Mouse (Mus musculus): ENCODE results near the gene Plb1. TPM values are rescaled to one million over a fixed set of nuclear protein-coding genes. Genes with fewer than 3 reads are reported as not detected.

Gene Plb1
- total and polyA plus RNA-seq, 2 experiments from 2014 or later, result 0.38 to 0.50 TPM

DNA sequence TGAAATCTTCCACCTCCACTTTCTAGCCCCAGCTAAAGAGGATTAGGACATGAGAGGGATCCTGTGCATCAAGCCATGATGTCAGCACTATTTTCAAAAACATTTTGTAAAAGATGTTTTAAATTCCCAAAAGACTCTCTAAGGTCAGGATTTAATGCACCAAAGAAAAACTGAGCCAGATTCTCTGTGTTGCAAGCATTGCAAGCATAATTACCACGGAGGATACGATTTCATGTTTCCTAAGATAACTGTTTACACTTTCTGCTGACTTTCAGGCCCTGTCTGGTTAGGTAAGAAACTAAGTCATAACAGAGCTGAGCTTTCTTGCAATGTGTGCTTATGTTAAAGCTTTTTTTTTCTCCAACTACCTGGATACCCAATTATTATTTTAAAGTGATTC, 21.5 kb upstream of the Plb1 start:
- no peak overlapping the region for H3K9ac ChIP-seq
- no peak for DNase-seq
- H3K4me2 ChIP-seq (ENCODE audit: low read depth), result no peak overlapping the region
- no peaks in the 10 kb centered on the region for H3K27me3 ChIP-seq (ENCODE audit: insufficient read depth, low read length)
- no peak overlapping the region for H3K27ac ChIP-seq (ENCODE audit: low read depth, low read length)
- no peaks in the 10 kb centered on the region for H3K36me3 ChIP-seq (ENCODE audit: insufficient read depth)
- no peaks in the 10 kb centered on the region for H3K4me1 ChIP-seq (ENCODE audit: insufficient read depth)
- no peak overlapping the region for H3K4me3 ChIP-seq (ENCODE audit: low read depth, low read length)
- WGBS, result 50% methylated on average over 2 of the region's 2 CpGs
- no peaks in the 10 kb centered on the region for H3K9me3 ChIP-seq (ENCODE audit: low read length)
- ATAC-seq, result no peak
- TF ChIP-seq CTCF (IDR thresholded peaks at IDR 0.05; ENCODE audit: low read depth), result no peak

DNA sequence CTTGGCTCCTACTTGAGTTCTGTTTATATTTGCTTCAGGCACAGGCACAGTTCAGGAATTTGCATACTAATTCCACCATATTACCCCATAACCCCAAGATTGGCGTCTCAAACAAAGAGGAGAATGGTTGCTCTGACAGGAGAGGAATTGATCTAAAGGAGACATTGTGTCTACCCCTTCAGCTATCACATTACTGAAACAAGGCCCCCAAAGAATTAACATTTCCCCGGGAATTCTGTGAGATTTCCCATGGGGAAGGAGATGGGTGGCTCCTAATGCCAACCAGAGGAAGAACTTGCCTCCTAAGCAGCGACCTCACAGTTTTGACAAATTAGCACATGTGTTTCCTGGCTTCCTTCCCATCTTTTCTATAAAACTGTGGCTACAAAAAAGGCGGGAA, 18.8 kb upstream of the Plb1 start:
- H3K4me2 ChIP-seq (ENCODE audit: low read depth), result no peak overlapping the region
- H3K36me3 ChIP-seq (ENCODE audit: insufficient read depth), result no peaks in the 10 kb centered on the region
- ATAC-seq (no peak), DNase-seq (no peak)
- no peak overlapping the region for H3K9ac ChIP-seq
- no peaks in the 10 kb centered on the region for H3K27me3 ChIP-seq (ENCODE audit: insufficient read depth, low read length)
- WGBS, result 21% methylated on average over 4 of the region's 4 CpGs
- no peaks in the 10 kb centered on the region for H3K4me1 ChIP-seq (ENCODE audit: insufficient read depth)
- H3K27ac ChIP-seq (ENCODE audit: low read depth, low read length), result no peak overlapping the region
- no peak overlapping the region for H3K4me3 ChIP-seq (ENCODE audit: low read depth, low read length)
- H3K9me3 ChIP-seq (ENCODE audit: low read length), result no peaks in the 10 kb centered on the region
- TF ChIP-seq CTCF (IDR thresholded peaks at IDR 0.05; ENCODE audit: low read depth), result no peak

DNA sequence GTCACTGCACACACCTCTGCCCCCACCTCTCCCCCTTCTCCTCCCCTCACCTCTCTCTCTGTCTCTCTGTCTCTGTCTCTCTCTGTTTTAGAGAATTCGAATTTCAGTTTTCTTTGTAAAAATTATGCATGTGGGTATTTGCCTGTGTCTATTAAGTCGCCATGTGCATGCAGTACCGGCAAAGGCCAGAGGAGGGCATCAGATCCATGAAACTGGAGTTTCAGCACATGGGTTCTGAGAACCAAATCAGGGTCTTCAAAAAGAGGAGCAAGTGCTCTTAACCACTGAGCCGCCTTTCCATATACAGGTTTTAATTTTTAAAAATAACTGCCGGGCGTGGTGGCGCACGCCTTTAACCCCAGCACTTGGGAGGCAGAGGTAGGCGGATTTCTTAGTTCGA, 17.0 kb upstream of the Plb1 start:
- H3K27ac ChIP-seq (ENCODE audit: low read depth, low read length), result no peak overlapping the region
- peak; percentile 50; the same call in 1 of the 2 replicates for TF ChIP-seq CTCF (IDR thresholded peaks at IDR 0.05; ENCODE audit: low read depth)
- no peaks in the 10 kb centered on the region for H3K36me3 ChIP-seq (ENCODE audit: insufficient read depth)
- WGBS, result 82% methylated on average over 10 of the region's 10 CpGs
- peak; percentile 27 for DNase-seq
- H3K4me3 ChIP-seq (ENCODE audit: low read depth, low read length), result no peak overlapping the region
- no peaks in the 10 kb centered on the region for H3K27me3 ChIP-seq (ENCODE audit: insufficient read depth, low read length)
- no peak for ATAC-seq
- H3K9ac ChIP-seq, result no peak overlapping the region
- H3K4me1 ChIP-seq (ENCODE audit: insufficient read depth), result no peaks in the 10 kb centered on the region
- H3K9me3 ChIP-seq (ENCODE audit: low read length), result no peaks in the 10 kb centered on the region
- H3K4me2 ChIP-seq (ENCODE audit: low read depth), result no peak overlapping the region

DNA sequence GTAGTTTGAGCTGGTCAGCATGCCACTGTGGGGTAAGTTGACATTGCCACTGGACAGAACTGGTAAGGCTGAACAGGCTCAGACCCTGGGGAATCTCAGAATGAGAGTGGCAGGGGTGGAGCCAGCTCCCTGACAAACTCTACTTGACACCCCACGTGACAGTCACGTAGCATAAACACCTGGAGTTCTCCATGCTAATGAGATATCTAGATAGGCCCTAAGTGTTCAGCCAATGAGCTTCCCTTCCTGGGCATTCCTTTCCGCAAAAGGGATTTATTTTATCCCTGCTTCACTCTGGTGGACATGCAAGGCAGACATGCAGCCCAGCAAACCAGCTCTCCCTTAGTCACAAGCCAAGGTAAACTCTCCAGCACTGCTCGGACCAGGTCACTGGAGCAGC, 16.0 kb upstream of the Plb1 start:
- Histone ChIP-seq H3K27me3 (ENCODE audit: insufficient read depth, low read length) (no peaks in the 10 kb centered on the region), H3K4me2 (ENCODE audit: low read depth) (no peak overlapping the region), H3K9me3 (ENCODE audit: low read length) (no peaks in the 10 kb centered on the region), H3K36me3 (ENCODE audit: insufficient read depth) (no peaks in the 10 kb centered on the region), H3K4me3 (ENCODE audit: low read depth, low read length) (no peak overlapping the region), H3K9ac (no peak overlapping the region), H3K27ac (ENCODE audit: low read depth, low read length) (no peak overlapping the region), H3K4me1 (ENCODE audit: insufficient read depth) (no peaks in the 10 kb centered on the region)
- ATAC-seq (no peak), DNase-seq (no peak)
- TF ChIP-seq CTCF (IDR thresholded peaks at IDR 0.05; ENCODE audit: low read depth), result no peak
- WGBS, result 64% methylated on average over 4 of the region's 4 CpGs

DNA sequence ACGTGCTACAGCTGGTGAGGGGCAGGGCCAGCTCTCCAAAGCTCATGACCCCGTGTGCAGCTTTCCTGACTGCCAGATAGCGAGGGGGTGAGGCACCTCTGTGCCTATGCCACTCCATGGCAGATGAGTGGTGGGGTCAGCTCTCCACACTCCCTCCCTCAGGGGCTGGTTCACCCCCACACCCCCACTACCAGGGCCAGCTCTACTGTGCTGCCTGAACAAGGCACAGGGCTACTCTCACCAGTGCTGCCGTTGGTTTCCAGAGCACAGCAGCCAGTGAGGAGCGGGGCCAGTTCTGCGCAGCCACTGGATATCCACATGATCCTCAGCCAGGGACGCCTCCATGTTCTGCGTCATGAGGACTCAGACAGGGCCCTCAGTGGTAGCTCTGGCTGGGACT, 15.0 kb upstream of the Plb1 start:
- DNase-seq, result no peak
- H3K4me2 ChIP-seq (ENCODE audit: low read depth), result no peak overlapping the region

DNA sequence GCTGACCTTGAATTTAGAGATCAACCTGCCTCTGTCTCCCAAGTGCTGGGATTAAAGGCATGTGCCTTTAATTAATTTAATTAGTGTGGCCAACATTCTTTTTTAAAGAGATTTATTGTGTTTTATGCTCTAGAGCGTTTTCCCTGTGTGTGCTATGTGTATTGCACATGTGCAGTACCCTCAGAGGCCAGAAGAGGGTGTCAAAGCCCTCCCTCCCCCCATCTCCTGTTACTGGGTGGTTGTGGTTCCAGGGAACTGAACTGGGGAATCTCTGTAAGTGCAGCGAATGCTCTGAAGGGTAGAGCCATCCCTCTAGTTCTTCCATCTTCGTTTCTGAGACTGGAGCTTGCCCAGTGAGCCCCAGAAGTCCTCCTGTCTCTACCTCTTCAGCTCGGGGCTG, 2.1 kb upstream of the Plb1 start:
- no peaks in the 10 kb centered on the region for H3K9me3 ChIP-seq (ENCODE audit: low read length)
- H3K9ac ChIP-seq, result no peak overlapping the region
- DNase-seq, result peak; percentile 17
- no peak overlapping the region for H3K27ac ChIP-seq (ENCODE audit: low read depth, low read length)
- no peak overlapping the region for H3K4me3 ChIP-seq (ENCODE audit: low read depth, low read length)
- 33% methylated on average over 4 of the region's 4 CpGs for WGBS
- H3K4me1 ChIP-seq (ENCODE audit: insufficient read depth), result no peaks in the 10 kb centered on the region
- ATAC-seq, result no peak
- peak; percentile 66 for TF ChIP-seq CTCF (IDR thresholded peaks at IDR 0.05; ENCODE audit: low read depth)
- H3K4me2 ChIP-seq (ENCODE audit: low read depth), result no peak overlapping the region
- H3K27me3 ChIP-seq (ENCODE audit: insufficient read depth, low read length), result no peaks in the 10 kb centered on the region
- H3K36me3 ChIP-seq (ENCODE audit: insufficient read depth), result no peaks in the 10 kb centered on the region

More for the DNA sequence above, 15.0 kb upstream of the Plb1 start:
- Histone ChIP-seq H3K4me3 (ENCODE audit: low read depth, low read length) (no peak overlapping the region), H3K4me1 (ENCODE audit: insufficient read depth) (no peaks in the 10 kb centered on the region), H3K27me3 (ENCODE audit: insufficient read depth, low read length) (no peaks in the 10 kb centered on the region), H3K9me3 (ENCODE audit: low read length) (no peaks in the 10 kb centered on the region), H3K36me3 (ENCODE audit: insufficient read depth) (no peaks in the 10 kb centered on the region), H3K9ac (no peak overlapping the region), H3K27ac (ENCODE audit: low read depth, low read length) (no peak overlapping the region)
- WGBS, result 84% methylated on average over 8 of the region's 8 CpGs
- TF ChIP-seq CTCF (IDR thresholded peaks at IDR 0.05; ENCODE audit: low read depth), result no peak
- ATAC-seq, result no peak

DNA sequence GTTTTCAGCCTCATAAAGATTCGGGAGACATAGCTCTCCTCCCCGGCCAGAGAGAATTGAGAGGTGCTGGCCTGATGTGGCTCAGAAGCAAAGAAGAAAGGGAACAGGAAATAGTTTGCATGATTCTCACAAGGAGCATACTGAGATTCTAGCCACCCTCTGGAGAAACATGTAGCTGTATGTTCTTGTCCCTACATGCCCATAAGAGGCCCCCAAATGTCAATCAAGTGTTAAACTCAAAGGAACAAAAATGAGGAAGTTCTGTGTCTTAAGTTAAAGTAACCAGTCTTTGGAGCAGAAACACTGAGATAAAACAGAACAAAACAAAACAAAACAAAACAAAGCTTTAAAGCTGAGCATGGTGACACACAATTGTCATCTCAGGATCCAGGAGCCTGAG, 6.8 kb downstream of the Plb1 start:
- no peak overlapping the region for H3K4me2 ChIP-seq (ENCODE audit: low read depth)
- no peak overlapping the region for H3K27ac ChIP-seq (ENCODE audit: low read depth, low read length)
- no peaks in the 10 kb centered on the region for H3K36me3 ChIP-seq (ENCODE audit: insufficient read depth)
- no peaks in the 10 kb centered on the region for H3K27me3 ChIP-seq (ENCODE audit: insufficient read depth, low read length)
- TF ChIP-seq CTCF (IDR thresholded peaks at IDR 0.05; ENCODE audit: low read depth), result no peak
- DNase-seq (no peak), ATAC-seq (no peak)
- no peaks in the 10 kb centered on the region for H3K4me1 ChIP-seq (ENCODE audit: insufficient read depth)
- no peak overlapping the region for H3K4me3 ChIP-seq (ENCODE audit: low read depth, low read length)
- H3K9ac ChIP-seq, result no peak overlapping the region
- 78% methylated on average over 2 of the region's 2 CpGs for WGBS
- no peaks in the 10 kb centered on the region for H3K9me3 ChIP-seq (ENCODE audit: low read length)

DNA sequence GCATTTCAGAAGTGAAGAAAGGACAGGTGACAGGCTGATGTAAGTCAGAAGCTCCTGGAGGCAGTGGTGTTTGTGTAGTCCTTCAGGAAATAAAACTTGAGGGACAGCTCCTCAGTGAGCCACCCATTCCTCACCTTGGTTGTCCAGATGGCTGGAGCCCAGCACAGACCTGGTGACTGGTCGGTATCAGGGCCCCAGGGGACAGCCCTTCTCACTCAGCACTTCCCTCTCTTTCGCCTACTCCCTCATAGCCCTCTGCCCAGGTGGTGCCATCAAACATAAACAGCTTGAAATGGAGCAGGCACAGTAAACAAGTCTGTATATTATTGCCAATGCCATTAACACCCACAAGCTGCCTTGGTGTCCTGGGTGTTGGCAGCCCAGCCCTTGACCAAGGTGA, 8.2 kb downstream of the Plb1 start:
- Histone ChIP-seq H3K4me1 (ENCODE audit: insufficient read depth) (no peaks in the 10 kb centered on the region), H3K4me3 (ENCODE audit: low read depth, low read length) (no peak overlapping the region), H3K27ac (ENCODE audit: low read depth, low read length) (no peak overlapping the region), H3K36me3 (ENCODE audit: insufficient read depth) (no peaks in the 10 kb centered on the region), H3K9ac (no peak overlapping the region), H3K27me3 (ENCODE audit: insufficient read depth, low read length) (no peaks in the 10 kb centered on the region), H3K4me2 (ENCODE audit: low read depth) (no peak overlapping the region), H3K9me3 (ENCODE audit: low read length) (no peaks in the 10 kb centered on the region)
- 58% methylated on average over 2 of the region's 2 CpGs for WGBS
- ATAC-seq (no peak), DNase-seq (no peak)
- no peak for TF ChIP-seq CTCF (IDR thresholded peaks at IDR 0.05; ENCODE audit: low read depth)
